Mouse (Mus musculus) kidney, adult 2 months (tissue): ENCODE results near the gene Phf24.

Source experiments
- CTCF ChIP-seq: fragments of 200-500 bp; conservative IDR thresholded peaks from 2 replicates; pipeline ENCODE4 v1.5.1; 2011; ENCODE audit warnings: low read depth, mild to moderate bottlenecking, control low read depth, low read length, moderate library complexity, mixed read lengths; ENCODE audit not compliant: insufficient read depth, insufficient read length
- POLR2A ChIP-seq: fragments of 200-500 bp; IDR thresholded peaks from one replicate; pipeline ENCODE4 v1.6.1; 2011; ENCODE audit warnings: low read depth, low read length, control low read depth

DNA sequence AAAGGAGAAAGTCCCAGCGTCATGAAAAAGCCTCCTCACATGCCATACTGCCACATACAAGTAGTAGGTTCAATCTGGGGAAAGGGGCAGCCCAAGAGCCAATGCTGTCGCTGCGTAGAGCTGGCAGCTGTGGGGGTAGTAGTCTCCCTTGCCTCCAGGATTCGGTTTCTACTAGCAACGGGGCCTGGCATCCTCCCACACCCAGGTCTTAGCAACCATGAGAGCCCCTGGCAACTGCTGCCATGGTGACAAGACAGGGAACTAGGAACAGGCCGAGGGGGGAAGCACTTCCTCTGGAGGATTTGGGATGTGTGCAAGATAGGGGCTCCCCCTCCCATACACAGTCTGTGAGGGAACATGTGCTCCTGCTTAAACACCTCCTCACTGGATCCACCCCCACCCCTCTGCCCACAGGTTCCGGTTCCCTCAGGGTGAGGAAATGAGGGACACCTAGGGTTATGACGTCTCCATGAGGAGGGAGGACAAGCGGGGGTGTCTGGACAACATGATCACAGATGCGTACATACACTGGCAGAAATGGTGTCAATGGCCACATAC, 30.4 kb downstream of the Phf24 start:
- TF ChIP-seq CTCF (no peak), POLR2A (no peak)
